36 mouse cellular contexts compared by ENCODE assay signal in genomic region chr7:119523389-119523788, GRCm38 (mm10). TPM values are rescaled to one million over a fixed set of nuclear protein-coding genes. Genes with fewer than 3 reads are reported as not detected.
"Had no signal": no experiment of that assay in that cellular context is flagged by ENCODE, and none has a peak within 500 bp of the region (broad histone marks: within the 10 kb centered on the region; RNA-seq: fewer than 3 reads in every experiment).

Pdilt (minus strand) TSS chr7:119523489.

- DNase-seq: forebrain, postnatal 0 days; gastrocnemius, postnatal 14 days; gastrocnemius, postnatal 36 days; heart, adult 18-20 months; heart, postnatal 14 days; heart, postnatal 36 days; kidney, adult 11 months; kidney, postnatal 10 days; kidney, postnatal 36 days; layer of hippocampus, adult 9-11 months; layer of hippocampus, postnatal 36 days; left cerebral cortex, postnatal 4 days had no signal

- H3K4me1 ChIP-seq: heart, embryonic 13.5 days; heart, embryonic 15.5 days; hindbrain, embryonic 15.5 days; limb, embryonic 13.5 days; limb, embryonic 15.5 days; liver, embryonic 12.5 days had no signal

- H3K27ac ChIP-seq: heart, embryonic 13.5 days; heart, embryonic 15.5 days; hindbrain, embryonic 13.5 days; hindbrain, embryonic 15.5 days; hindbrain, postnatal 0 days; limb, embryonic 13.5 days; limb, embryonic 15.5 days; liver, embryonic 12.5 days had no signal

- H3K4me3 ChIP-seq: heart, embryonic 13.5 days; heart, embryonic 15.5 days; hindbrain, embryonic 13.5 days; hindbrain, embryonic 15.5 days; limb, embryonic 13.5 days; limb, embryonic 15.5 days; liver, embryonic 12.5 days had no signal

- H3K9me3 ChIP-seq: heart, embryonic 13.5 days; heart, embryonic 15.5 days; hindbrain, embryonic 13.5 days; hindbrain, embryonic 15.5 days; limb, embryonic 13.5 days; limb, embryonic 15.5 days; liver, embryonic 12.5 days had no signal

- H3K27me3 ChIP-seq: hindbrain, embryonic 13.5 days; limb, embryonic 13.5 days; limb, embryonic 15.5 days; liver, embryonic 12.5 days had no signal

- H3K9ac ChIP-seq: forebrain, postnatal 0 days; heart, embryonic 13.5 days; heart, embryonic 15.5 days; hindbrain, embryonic 13.5 days; hindbrain, embryonic 15.5 days; limb, embryonic 13.5 days; limb, embryonic 15.5 days; liver, embryonic 12.5 days had no signal

- H3K36me3 ChIP-seq: heart, embryonic 13.5 days; heart, embryonic 15.5 days; hindbrain, embryonic 13.5 days; hindbrain, embryonic 15.5 days; limb, embryonic 13.5 days; limb, embryonic 15.5 days; liver, embryonic 12.5 days had no signal

RNA-seq across cellular contexts. Expression of gene Pdilt, which starts in this region (rescaled TPM):
- total RNA-seq: forebrain, postnatal 0 days; gastrocnemius, adult 18-20 months; gastrocnemius, adult 8-10 months; gastrocnemius, postnatal 14 days; gastrocnemius, postnatal 36 days; heart, adult 18-20 months; heart, postnatal 14 days; heart, postnatal 36 days; hematopoietic stem cell, adult 5-6 weeks; hindbrain, postnatal 0 days; layer of hippocampus, adult 18-20 months; layer of hippocampus, postnatal 14 days; layer of hippocampus, postnatal 36 days; left cerebral cortex, adult 18-20 months; left cerebral cortex, postnatal 10 days; left cerebral cortex, postnatal 25 days; left cerebral cortex, postnatal 4 days had no signal
- polyA plus RNA-seq: heart, embryonic 11.5 days; heart, embryonic 13.5 days; heart, embryonic 15.5 days; heart, postnatal 0 days; hindbrain, embryonic 11.5 days; intestine, embryonic 14.5 days; intestine, embryonic 16.5 days; kidney, embryonic 14.5 days; large intestine, adult 2 months; limb, embryonic 11.5 days; limb, embryonic 13.5 days; limb, embryonic 15.5 days; liver, embryonic 12.5 days had no signal
